Mouse (Mus musculus) testis, adult 2 months (tissue): ENCODE data around the gene Ralgapa2.

Source experiments
- CTCF ChIP-seq: fragments of 200-500 bp; IDR thresholded peaks from 2 replicates; pipeline ENCODE4 v1.5.1; 2012; ENCODE audit warnings: low read depth, mild to moderate bottlenecking, inconsistent platforms, low read length, moderate library complexity; ENCODE audit not compliant: control insufficient read depth, insufficient read depth, insufficient replicate concordance
- POLR2A ChIP-seq: fragments of 200-500 bp; IDR thresholded peaks from 2 replicates; pipeline ENCODE4 v1.6.1; 2012; ENCODE audit warnings: low read depth, mild to moderate bottlenecking, inconsistent platforms, low read length, moderate library complexity; ENCODE audit not compliant: control insufficient read depth

DNA sequence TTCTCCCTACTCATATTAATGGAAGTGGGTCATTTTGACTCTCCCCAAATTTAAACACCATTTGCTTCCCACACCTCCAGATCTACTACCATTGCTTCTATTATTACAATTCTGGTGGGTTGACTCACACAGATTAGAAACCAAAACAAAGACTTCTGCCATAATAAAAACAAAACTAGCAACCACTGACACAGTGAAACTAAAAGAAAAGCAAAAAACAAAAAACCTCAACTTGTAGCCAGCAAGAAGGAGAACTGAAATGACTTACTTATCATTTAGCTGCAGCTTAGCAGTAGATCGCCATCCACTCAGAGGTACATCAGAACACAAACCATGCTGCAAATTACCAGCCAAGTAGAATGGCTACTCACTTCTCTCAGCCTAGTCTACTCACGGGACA, 95.9 kb downstream of the Ralgapa2 start:
- no peak for TF ChIP-seq CTCF
- TF ChIP-seq POLR2A: no peak
